In the genomic region with DNA sequence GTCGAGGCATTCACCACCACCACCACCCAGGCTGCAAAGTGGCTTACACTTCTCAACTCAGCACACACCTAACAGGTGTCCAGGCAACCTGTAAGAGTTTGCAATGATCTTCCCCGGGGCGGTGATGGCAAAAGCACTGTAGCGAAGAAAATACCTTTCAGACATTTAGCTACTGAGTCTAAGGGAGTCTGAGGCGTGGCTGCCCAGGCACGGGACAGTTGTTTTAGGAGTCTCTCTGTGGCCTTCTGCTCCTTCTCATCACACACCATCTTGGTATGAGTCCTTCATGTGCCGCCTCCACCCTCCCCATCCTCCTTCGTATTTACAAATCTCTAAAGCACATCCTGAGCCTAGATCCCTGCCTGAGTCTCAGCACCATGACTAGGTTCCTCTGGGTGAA, we compare ENCODE assay signal across 25 mouse cellular contexts.
DNase-seq lines count a peak whose midpoint lies in the region; ATAC-seq and TF ChIP-seq lines count a peak whose summit lies in the region.
"Had no signal": no experiment of that assay in that cellular context is flagged by ENCODE, and none has a peak within 500 bp of the region (broad histone marks: within the 10 kb centered on the region; RNA-seq: fewer than 3 reads in every experiment).

No protein-coding gene starts in this region.

- TF ChIP-seq CTCF in liver, embryonic 14.5 days (IDR thresholded peaks at IDR 0.05; ENCODE audit: low read depth): no peak

- H3K9me3 ChIP-seq in erythroblast, embryonic 14.5 days (ENCODE audit: control insufficient read depth, low read length): no peaks in the 10 kb centered on the region
- no peaks in the 10 kb centered on the region for H3K9me3 ChIP-seq in liver, embryonic 11.5 days (ENCODE audit: control insufficient read depth, low read length)
- H3K9me3 ChIP-seq in liver, embryonic 14.5 days (ENCODE audit: control insufficient read depth, low read length): no peaks in the 10 kb centered on the region
- H3K9me3 ChIP-seq: forebrain, embryonic 12.5 days; forebrain, embryonic 15.5 days; G1E; heart, embryonic 10.5 days; heart, embryonic 13.5 days; hindbrain, embryonic 13.5 days had no signal

- H3K4me1 ChIP-seq in erythroblast, embryonic 14.5 days (ENCODE audit: control insufficient read depth): peaks cover 61% of the 10 kb centered on the region
- H3K4me1 ChIP-seq in liver, embryonic 11.5 days (replicated peaks; ENCODE audit: control insufficient read depth, insufficient read depth, low read length): peaks cover 10% of the 10 kb centered on the region; the same call in 1 of the 2 replicates
- peaks cover 18 to 29% of the 10 kb centered on the region in 2 experiments for H3K4me1 ChIP-seq in liver, embryonic 14.5 days (replicated peaks; ENCODE audit: control insufficient read depth in 2 of 2, insufficient read depth in 2 of 2, low read length in 1 of 2)

- peaks cover 1% of the 10 kb centered on the region; the same call in 1 of the 2 replicates for H3K27me3 ChIP-seq in erythroblast, embryonic 14.5 days (ENCODE audit: control insufficient read depth)
- H3K27me3 ChIP-seq in liver, embryonic 11.5 days (replicated peaks; ENCODE audit: control insufficient read depth, insufficient read depth, low read length): no peaks in the 10 kb centered on the region; the same call in 1 of the 2 replicates
- no peaks in the 10 kb centered on the region for H3K27me3 ChIP-seq in liver, embryonic 14.5 days (ENCODE audit: control insufficient read depth, insufficient read depth, low read length)
- H3K27me3 ChIP-seq: CH12.LX; forebrain, embryonic 12.5 days; forebrain, embryonic 15.5 days; Patski had no signal

- H3K9ac ChIP-seq in liver, embryonic 11.5 days (ENCODE audit: low read depth, low read length): no peak overlapping the region
- no peak overlapping the region for H3K9ac ChIP-seq in liver, embryonic 14.5 days (replicated peaks)
- H3K9ac ChIP-seq: forebrain, embryonic 12.5 days; forebrain, embryonic 15.5 days; heart, embryonic 13.5 days; hindbrain, embryonic 13.5 days had no signal

- peak overlapping the region; percentile 85; the same call in 1 of the 2 replicates for H3K27ac ChIP-seq in liver, embryonic 11.5 days (ENCODE audit: low read depth, low read length)
- H3K27ac ChIP-seq in liver, embryonic 14.5 days: peak overlapping the region; percentile 61
- H3K27ac ChIP-seq: forebrain, embryonic 12.5 days; forebrain, embryonic 15.5 days; heart, adult 2 months; heart, embryonic 13.5 days; hindbrain, embryonic 13.5 days; hindbrain, postnatal 0 days had no signal

- no peak for ATAC-seq in erythroblast, adult 5-6 weeks (replicated peaks; ENCODE audit: low FRiP score, poor library complexity, severe bottlenecking)
- peak; percentile 57 for ATAC-seq in liver, embryonic 11.5 days (replicated peaks; ENCODE audit: low FRiP score)
- peak; percentile 64 for ATAC-seq in liver, embryonic 14.5 days (ENCODE audit: insufficient read depth)
- ATAC-seq: forebrain, embryonic 15.5 days; inflammation-experienced regulatory T-cells, adult 6 months; Patski had no signal

- 73% methylated on average over 8 of the region's 8 CpGs for WGBS in liver, embryonic 11.5 days
- WGBS in liver, embryonic 14.5 days (ENCODE audit: insufficient replicate concordance): 53% methylated on average over 8 of the region's 8 CpGs

- no peak for DNase-seq in liver, embryonic 11.5 days (ENCODE audit: low spot score)
- no peak for DNase-seq in liver
- no peak for DNase-seq in liver, embryonic 14.5 days (ENCODE audit: low read depth in 3 of 3, low spot score in 3 of 3)
- no peak for DNase-seq in spleen, postnatal 36 days (ENCODE audit: low spot score in 2 of 2)
- no peak for DNase-seq in layer of hippocampus, postnatal 14 days (ENCODE audit: low spot score in 2 of 2)
- DNase-seq: adrenal gland, postnatal 10 days; adrenal gland, postnatal 36 days; B cell, adult 2 months; cerebellum, adult 18-20 months; cerebellum, adult 9-10 months; gastrocnemius, postnatal 25 days; heart, adult 2 months; heart, postnatal 14 days had no signal

- no peaks in the 10 kb centered on the region; the same call in 1 of the 2 replicates for H3K36me3 ChIP-seq in erythroblast, embryonic 14.5 days (ENCODE audit: control insufficient read depth)
- H3K36me3 ChIP-seq in liver, embryonic 11.5 days (ENCODE audit: control insufficient read depth, insufficient read depth, low read length): no peaks in the 10 kb centered on the region
- no peaks in the 10 kb centered on the region for H3K36me3 ChIP-seq in liver, embryonic 14.5 days (replicated peaks; ENCODE audit: control insufficient read depth, insufficient read depth, low read depth)
- H3K36me3 ChIP-seq: forebrain, embryonic 12.5 days; forebrain, embryonic 15.5 days; G1E; heart, embryonic 10.5 days; heart, embryonic 13.5 days; hindbrain, embryonic 13.5 days had no signal

- TF ChIP-seq EP300 in liver, embryonic 14.5 days (IDR thresholded peaks at IDR 0.05; ENCODE audit: low read depth): no peak

- H3K4me3 ChIP-seq in erythroblast, embryonic 14.5 days (replicated peaks): peak overlapping the region; percentile 15
- H3K4me3 ChIP-seq in liver, embryonic 11.5 days (ENCODE audit: low read depth, low read length): no peak overlapping the region
- H3K4me3 ChIP-seq in liver, embryonic 14.5 days (ENCODE audit: insufficient read depth in 1 of 2, low read depth in 2 of 2, low read length in 2 of 2): no peak overlapping the region
- H3K4me3 ChIP-seq: forebrain, embryonic 12.5 days; forebrain, embryonic 15.5 days; heart, adult 2 months; heart, embryonic 10.5 days; heart, embryonic 13.5 days; hindbrain, embryonic 13.5 days had no signal

- H3K4me2 ChIP-seq in liver, embryonic 11.5 days: no peak overlapping the region
- peak overlapping the region; percentile 43 for H3K4me2 ChIP-seq in liver, embryonic 14.5 days (ENCODE audit: low read depth)
- H3K4me2 ChIP-seq: forebrain, embryonic 12.5 days; forebrain, embryonic 15.5 days; heart, embryonic 13.5 days; hindbrain, embryonic 13.5 days had no signal
